ENCODE assay signal across 7 mouse cellular contexts in the genomic region with DNA sequence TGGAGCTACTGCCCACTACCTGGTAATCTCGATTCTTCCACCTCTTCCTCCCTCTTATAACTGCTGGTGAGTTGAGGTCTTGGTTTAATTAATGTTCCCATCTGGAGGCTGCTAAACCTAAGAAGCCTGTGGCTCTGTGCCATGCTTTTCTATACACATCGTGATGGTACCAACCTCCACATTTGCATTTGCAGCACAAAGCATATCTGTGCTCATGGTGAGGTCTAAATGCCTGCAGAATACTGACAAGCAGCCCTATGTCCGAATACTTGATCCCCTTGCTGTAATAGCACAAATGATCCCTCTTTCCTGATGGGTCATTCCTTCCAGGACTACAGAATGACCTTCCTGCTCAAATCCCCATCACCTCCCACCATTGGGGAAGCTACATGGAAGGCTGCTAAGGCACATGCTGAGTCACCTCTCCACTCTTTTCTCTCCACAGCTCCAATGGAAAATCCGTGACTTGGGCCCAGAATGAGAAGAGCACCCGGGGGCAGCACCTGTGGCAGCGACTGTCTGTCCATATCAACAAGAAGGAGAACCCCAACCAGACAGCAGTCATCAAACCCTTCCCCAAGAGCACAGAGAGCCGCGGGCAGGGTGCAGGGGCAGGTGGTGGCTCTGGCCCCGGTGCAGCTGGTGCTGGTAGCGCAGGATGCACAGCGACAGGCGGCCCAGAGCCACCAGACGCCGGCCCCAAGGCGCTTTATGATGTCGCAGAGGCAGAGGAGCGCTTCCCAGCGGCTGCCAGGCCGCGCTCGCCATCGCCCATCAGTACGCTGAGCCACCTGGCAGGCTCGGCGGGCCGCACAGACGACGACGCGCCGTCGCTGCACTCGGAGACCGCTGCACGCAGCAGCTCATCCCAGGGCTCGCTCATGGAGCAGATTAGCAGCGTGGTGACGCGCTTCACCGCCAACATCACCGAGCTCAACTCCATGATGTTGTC.
A peak's percentile ranks its signal among the peaks of the same experiment; 100 is the strongest.
DNase-seq lines count a peak whose midpoint lies in the region; ATAC-seq lines count a peak whose summit lies in the region.

No protein-coding gene starts in this region.

- peaks cover 31% of the 10 kb centered on the region for H3K27me3 ChIP-seq in hindbrain, embryonic 10.5 days (ENCODE audit: insufficient read depth, poor library complexity, severe bottlenecking)
- H3K27me3 ChIP-seq in limb, embryonic 15.5 days: peaks cover 28% of the 10 kb centered on the region
- H3K27me3 ChIP-seq in neural tube, embryonic 12.5 days (replicated peaks): 0 out of 2 replicates have a peak, but pooled peaks cover 9% of the 10 kb centered on the region

- peak overlapping the region; percentile 10; the same call in 1 of the 2 replicates for H3K9ac ChIP-seq in limb, embryonic 15.5 days
- peak overlapping the region; percentile 56 for H3K9ac ChIP-seq in neural tube, embryonic 12.5 days

- no peak for ATAC-seq in limb, embryonic 15.5 days (ENCODE audit: insufficient number of reproducible peaks, low FRiP score, low TSS enrichment, low read depth)
- ATAC-seq in neural tube, embryonic 12.5 days (ENCODE audit: low FRiP score, low read depth): peak; percentile 93

- H3K9me3 ChIP-seq in hindbrain, embryonic 10.5 days: no peaks in the 10 kb centered on the region
- no peaks in the 10 kb centered on the region for H3K9me3 ChIP-seq in limb, embryonic 15.5 days
- H3K9me3 ChIP-seq in neural tube, embryonic 12.5 days: no peaks in the 10 kb centered on the region

- DNase-seq in left cerebral cortex, adult 18-20 months (ENCODE audit: low spot score in 2 of 2): peak; percentile 25 to 38
- no peak for DNase-seq in left cerebral cortex, adult 11 months (ENCODE audit: low spot score)
- peak; percentile 7 for DNase-seq in embryo, embryonic 11.5 days (ENCODE audit: low read depth, low spot score)
- peak; percentile 51 for DNase-seq in hindbrain, embryonic 10.5 days (ENCODE audit: low spot score)
- peak; percentile 12 for DNase-seq in thymus, postnatal 25 days

- peak overlapping the region; percentile 54 for H3K4me3 ChIP-seq in hindbrain, embryonic 10.5 days
- H3K4me3 ChIP-seq in limb, embryonic 15.5 days: peak overlapping the region; percentile 37
- peak overlapping the region; percentile 37 for H3K4me3 ChIP-seq in neural tube, embryonic 12.5 days

- no peaks in the 10 kb centered on the region for H3K36me3 ChIP-seq in hindbrain, embryonic 10.5 days
- no peaks in the 10 kb centered on the region for H3K36me3 ChIP-seq in limb, embryonic 15.5 days
- no peaks in the 10 kb centered on the region for H3K36me3 ChIP-seq in neural tube, embryonic 12.5 days

- H3K4me1 ChIP-seq in hindbrain, embryonic 10.5 days (replicated peaks): peaks cover 11% of the 10 kb centered on the region
- peaks cover 9% of the 10 kb centered on the region for H3K4me1 ChIP-seq in limb, embryonic 15.5 days
- peaks cover 7% of the 10 kb centered on the region; the same call in 1 of the 2 replicates for H3K4me1 ChIP-seq in neural tube, embryonic 12.5 days

- peak overlapping the region; percentile 78 for H3K27ac ChIP-seq in hindbrain, embryonic 10.5 days
- H3K27ac ChIP-seq in limb, embryonic 15.5 days: no peak overlapping the region
- H3K27ac ChIP-seq in neural tube, embryonic 12.5 days: no peak overlapping the region

- peak overlapping the region; percentile 75 for H3K4me2 ChIP-seq in limb, embryonic 15.5 days
- peak overlapping the region; percentile 77 for H3K4me2 ChIP-seq in neural tube, embryonic 12.5 days (replicated peaks)

- WGBS in hindbrain, embryonic 10.5 days: 10% methylated on average over 41 of the region's 41 CpGs
- 7% methylated on average over 41 of the region's 41 CpGs for WGBS in limb, embryonic 15.5 days
- WGBS in neural tube, embryonic 12.5 days: 8% methylated on average over 41 of the region's 41 CpGs
